ENCODE assay signal across 25 mouse cellular contexts in the genomic region with DNA sequence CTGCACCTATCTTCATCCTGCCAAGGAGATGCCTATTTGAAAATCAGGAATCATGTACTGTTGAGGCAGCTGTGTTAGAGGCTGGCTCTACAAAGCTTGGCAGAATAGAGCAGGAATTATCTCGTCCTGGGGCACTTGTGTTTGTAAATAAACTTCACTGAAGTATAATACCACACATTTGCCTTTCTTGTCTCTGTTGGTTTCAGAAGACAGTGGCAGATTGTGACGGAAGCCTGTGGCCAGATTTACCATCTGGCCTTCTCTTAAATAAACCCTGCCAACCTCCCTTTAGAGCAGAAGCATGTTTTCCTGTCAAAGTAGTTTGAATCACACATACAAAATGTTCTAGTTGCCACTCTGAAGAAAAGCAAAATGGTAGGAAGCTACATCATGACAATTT. TPM values are rescaled to one million over a fixed set of nuclear protein-coding genes. Genes with fewer than 3 reads are reported as not detected.
DNase-seq lines count a peak whose midpoint lies in the region; ATAC-seq and TF ChIP-seq lines count a peak whose summit lies in the region.
"Had no signal": no experiment of that assay in that cellular context is flagged by ENCODE, and none has a peak within 500 bp of the region (broad histone marks: within the 10 kb centered on the region; RNA-seq: fewer than 3 reads in every experiment).

No protein-coding gene starts in this region.

- no peak overlapping the region for H3K4me3 ChIP-seq in forebrain, embryonic 14.5 days (ENCODE audit: low read depth, low read length)
- H3K4me3 ChIP-seq in forebrain, embryonic 10.5 days, result no peak overlapping the region
- no peak overlapping the region for H3K4me3 ChIP-seq in forebrain, embryonic 16.5 days (replicated peaks; ENCODE audit: low read length)
- no peak overlapping the region for H3K4me3 ChIP-seq in stomach, postnatal 0 days (ENCODE audit: low read depth, low read length)
- H3K4me3 ChIP-seq in cerebellum, adult 2 months (replicated peaks; ENCODE audit: insufficient read depth, low read depth, low read length), result no peak overlapping the region
- H3K4me3 ChIP-seq: left cerebral cortex, adult 2 months; limb, embryonic 12.5 days; liver, embryonic 13.5 days had no signal

- no peaks in the 10 kb centered on the region for H3K4me1 ChIP-seq in forebrain, embryonic 14.5 days (ENCODE audit: control insufficient read depth, insufficient read depth, low read length)
- H3K4me1 ChIP-seq in forebrain, embryonic 10.5 days, result no peaks in the 10 kb centered on the region
- H3K4me1 ChIP-seq in forebrain, embryonic 16.5 days (replicated peaks; ENCODE audit: control insufficient read depth, insufficient read depth, low read length), result no peaks in the 10 kb centered on the region
- no peaks in the 10 kb centered on the region for H3K4me1 ChIP-seq in stomach, postnatal 0 days (replicated peaks; ENCODE audit: control insufficient read depth, insufficient read depth)
- peaks cover 5% of the 10 kb centered on the region; the same call in 1 of the 2 replicates for H3K4me1 ChIP-seq in cerebellum, adult 2 months (ENCODE audit: control insufficient read depth, insufficient read depth, low read length)
- H3K4me1 ChIP-seq: limb, embryonic 12.5 days; liver, embryonic 13.5 days had no signal

- WGBS in forebrain, embryonic 14.5 days, result 48% methylated on average over 2 of the region's 2 CpGs
- WGBS in forebrain, embryonic 10.5 days, result 80% methylated on average over 2 of the region's 2 CpGs
- 41% methylated on average over 2 of the region's 2 CpGs for WGBS in forebrain, embryonic 16.5 days
- WGBS in stomach, postnatal 0 days, result 39% methylated on average over 2 of the region's 2 CpGs
- 18% methylated on average over 2 of the region's 2 CpGs for WGBS in cerebellum, adult 2 months

- H3K36me3 ChIP-seq in forebrain, embryonic 14.5 days (ENCODE audit: control insufficient read depth, insufficient read depth, low read length), result no peaks in the 10 kb centered on the region
- no peaks in the 10 kb centered on the region for H3K36me3 ChIP-seq in forebrain, embryonic 10.5 days (replicated peaks)
- H3K36me3 ChIP-seq in forebrain, embryonic 16.5 days (ENCODE audit: control insufficient read depth, insufficient read depth), result no peaks in the 10 kb centered on the region
- H3K36me3 ChIP-seq in stomach, postnatal 0 days (ENCODE audit: control insufficient read depth, insufficient read depth, low read length), result no peaks in the 10 kb centered on the region
- H3K36me3 ChIP-seq: limb, embryonic 12.5 days; liver, embryonic 13.5 days had no signal

- DNase-seq in forebrain, embryonic 14.5 days (ENCODE audit: low spot score), result peak; percentile 55
- no peak for DNase-seq in forebrain, embryonic 10.5 days (ENCODE audit: extremely low spot score, low spot score)
- peak; percentile 46 to 82 for DNase-seq in layer of hippocampus, adult 18-20 months (ENCODE audit: low spot score in 2 of 2)
- DNase-seq in layer of hippocampus, postnatal 25 days (ENCODE audit: extremely low spot score in 1 of 2, low spot score in 1 of 2), result no peak
- DNase-seq in stomach, postnatal 0 days (ENCODE audit: low spot score), result peak; percentile 4
- no peak for DNase-seq in cerebellum, adult 2 months
- DNase-seq: adrenal gland, postnatal 10 days; cerebellum, adult 8-10 months; gastrocnemius, postnatal 36 days; heart, postnatal 10 days; kidney, adult 8-10 months; kidney, postnatal 14 days; liver, embryonic 13.5 days; lung, embryonic 14.5 days; lung, postnatal 36 days; thymus, postnatal 14 days had no signal

- no peak for TF ChIP-seq EP300 in stomach, postnatal 0 days (optimal IDR thresholded peaks at IDR 0.05)

- H3K9me3 ChIP-seq in forebrain, embryonic 14.5 days (replicated peaks; ENCODE audit: control insufficient read depth, low read length), result no peaks in the 10 kb centered on the region
- H3K9me3 ChIP-seq in forebrain, embryonic 10.5 days, result no peaks in the 10 kb centered on the region
- H3K9me3 ChIP-seq in forebrain, embryonic 16.5 days (ENCODE audit: control insufficient read depth, low read length), result no peaks in the 10 kb centered on the region
- H3K9me3 ChIP-seq in stomach, postnatal 0 days (ENCODE audit: control insufficient read depth, low read length), result no peaks in the 10 kb centered on the region
- H3K9me3 ChIP-seq: G1E; limb, embryonic 12.5 days; liver, embryonic 13.5 days had no signal

- no peak overlapping the region for H3K27ac ChIP-seq in forebrain, embryonic 14.5 days (ENCODE audit: low read depth, low read length)
- H3K27ac ChIP-seq in forebrain, embryonic 10.5 days, result no peak overlapping the region
- no peak overlapping the region for H3K27ac ChIP-seq in forebrain, embryonic 16.5 days (ENCODE audit: low read length)
- H3K27ac ChIP-seq in stomach, postnatal 0 days (replicated peaks), result no peak overlapping the region
- no peak overlapping the region for H3K27ac ChIP-seq in cerebellum, adult 2 months (ENCODE audit: insufficient read depth, low read length)
- H3K27ac ChIP-seq: left cerebral cortex, adult 2 months; limb, embryonic 12.5 days; liver, embryonic 13.5 days had no signal

- TF ChIP-seq POLR2A in cerebellum, adult 2 months (IDR thresholded peaks at IDR 0.05; ENCODE audit: borderline replicate concordance, insufficient read depth, low read length), result no peak

- H3K27me3 ChIP-seq in forebrain, embryonic 14.5 days (replicated peaks; ENCODE audit: control insufficient read depth, insufficient read depth, low read length), result no peaks in the 10 kb centered on the region
- H3K27me3 ChIP-seq in forebrain, embryonic 10.5 days (ENCODE audit: poor library complexity, severe bottlenecking), result no peaks in the 10 kb centered on the region
- no peaks in the 10 kb centered on the region for H3K27me3 ChIP-seq in forebrain, embryonic 16.5 days (replicated peaks; ENCODE audit: control insufficient read depth, insufficient read depth, low read length)
- H3K27me3 ChIP-seq in stomach, postnatal 0 days (ENCODE audit: control insufficient read depth, insufficient read depth, low read length), result no peaks in the 10 kb centered on the region
- no peaks in the 10 kb centered on the region for H3K27me3 ChIP-seq in cerebellum, adult 2 months (ENCODE audit: control insufficient read depth, insufficient read depth, low read length)
- H3K27me3 ChIP-seq: liver, embryonic 13.5 days had no signal

- no peak overlapping the region for H3K9ac ChIP-seq in forebrain, embryonic 14.5 days (ENCODE audit: low read length)
- no peak overlapping the region for H3K9ac ChIP-seq in forebrain, embryonic 16.5 days (replicated peaks; ENCODE audit: low read depth, low read length)
- no peak overlapping the region for H3K9ac ChIP-seq in stomach, postnatal 0 days (ENCODE audit: low read length)
- H3K9ac ChIP-seq: limb, embryonic 12.5 days; liver, embryonic 13.5 days; lung, embryonic 14.5 days had no signal

- no peak for TF ChIP-seq CTCF in stomach, postnatal 0 days (IDR thresholded peaks at IDR 0.05; ENCODE audit: low read depth)
- TF ChIP-seq CTCF in cerebellum, adult 2 months (IDR thresholded peaks at IDR 0.05; ENCODE audit: borderline replicate concordance, insufficient read depth, low read depth, low read length), result no peak

- H3K4me2 ChIP-seq in forebrain, embryonic 14.5 days (ENCODE audit: low read length), result no peak overlapping the region
- no peak overlapping the region for H3K4me2 ChIP-seq in forebrain, embryonic 16.5 days (ENCODE audit: low read length)
- H3K4me2 ChIP-seq in stomach, postnatal 0 days (replicated peaks; ENCODE audit: low read depth), result no peak overlapping the region
- H3K4me2 ChIP-seq: heart, embryonic 11.5 days; limb, embryonic 12.5 days; liver, embryonic 13.5 days; lung, embryonic 14.5 days had no signal

- no peak; the same call in 1 of the 2 replicates for ATAC-seq in forebrain, embryonic 14.5 days
- peak; percentile 61; the same call in 1 of the 2 replicates for ATAC-seq in forebrain, embryonic 16.5 days
- no peak for ATAC-seq in stomach, postnatal 0 days (ENCODE audit: low FRiP score, low TSS enrichment)
- ATAC-seq: activated CD4-positive, CD25-positive, alpha-beta regulatory T cell, adult 4 months; inflammation-experienced regulatory T-cells, adult 6 months; midbrain, embryonic 16.5 days had no signal

RNA-seq across cellular contexts. Expression of gene Upp1, which starts 10.2 kb away (rescaled TPM):
- 1.4 and 3.0 TPM in 2 replicates for polyA plus RNA-seq in forebrain, embryonic 14.5 days (2014; fragmentation: Nextera tagmentation; extraction: Ambion mirVana)
- 4.1 and 4.9 TPM in 2 replicates for polyA plus RNA-seq in forebrain, embryonic 10.5 days (2016; fragmentation: Nextera tagmentation; extraction: Ambion mirVana)
- 1 to 10 TPM; 4.0 to 4.1 TPM for total RNA-seq in layer of hippocampus, adult 18-20 months (2021)
- 1 to 10 TPM; 2.5 to 4.6 TPM for total RNA-seq in layer of hippocampus, postnatal 25 days (2021)
- polyA plus RNA-seq in forebrain, embryonic 16.5 days (2015; fragmentation: Nextera tagmentation; extraction: Ambion mirVana), result 1.0 and 2.7 TPM in 2 replicates
- 18.7 and 18.8 TPM in 2 replicates for polyA plus RNA-seq in stomach, postnatal 0 days (2015; fragmentation: Nextera tagmentation; extraction: Ambion mirVana)
- 1.3 and 2.5 TPM in 2 replicates for polyA plus RNA-seq in cerebellum, adult 2 months (2012; rRNA removed)
- total RNA-seq: megakaryocyte-erythroid progenitor cell, adult 5-6 weeks had no signal

Comparison
In these comparisons a context has a peak if more than half of its experiments do, and no peak if none do; other contexts are left out.
1. DNase-seq: peak in forebrain, embryonic 14.5 days (single experiment), layer of hippocampus, adult 18-20 months (2 of 2) and stomach, postnatal 0 days (single experiment); none in forebrain, embryonic 10.5 days (single experiment), layer of hippocampus, postnatal 25 days (0 of 2) and cerebellum, adult 2 months (0 of 2).